Mouse (Mus musculus): Measurements from ENCODE around the gene Fam13a. TPM values are rescaled to one million over a fixed set of nuclear protein-coding genes. Genes with fewer than 3 reads are reported as not detected.

The Fam13a gene
- polyA plus RNA-seq, 1 experiment from 2014 or later, result 3.8 TPM

DNA sequence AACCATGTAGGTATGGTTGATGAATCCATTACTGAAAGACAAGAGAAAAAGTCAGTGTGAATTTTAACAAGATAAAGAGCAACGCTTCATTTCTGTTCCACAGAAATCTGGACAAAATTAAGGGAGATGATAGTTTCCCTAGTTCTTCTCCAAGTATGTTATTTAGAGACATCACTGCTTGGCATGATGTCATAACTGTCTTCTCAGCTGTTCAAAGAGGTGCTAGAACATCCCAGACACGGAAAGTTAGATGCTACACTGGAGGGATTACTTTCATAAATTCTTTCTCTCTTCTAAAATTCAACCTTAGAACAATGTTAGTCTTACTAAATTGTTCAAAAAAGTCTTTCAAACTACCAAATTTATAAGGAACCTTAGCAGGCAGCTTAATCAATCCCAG is 63.8 kb downstream of the Fam13a start:
- 86% methylated on average over 2 of the region's 2 CpGs for WGBS
- Histone ChIP-seq H3K36me3 (ENCODE audit: control insufficient read depth, insufficient read depth, low read length) (no peaks in the 10 kb centered on the region), H3K4me1 (ENCODE audit: control insufficient read depth, insufficient read depth, low read length) (peaks cover 2% of the 10 kb centered on the region; the same call in 1 of the 2 replicates), H3K4me2 (no peak overlapping the region), H3K27me3 (ENCODE audit: control insufficient read depth, insufficient read depth, low read length) (no peaks in the 10 kb centered on the region), H3K27ac (ENCODE audit: low read depth, low read length) (no peak overlapping the region), H3K9me3 (ENCODE audit: control insufficient read depth, low read length) (no peaks in the 10 kb centered on the region), H3K4me3 (ENCODE audit: low read depth, low read length) (no peak overlapping the region), H3K9ac (ENCODE audit: low read length) (no peak overlapping the region)
- DNase-seq (ENCODE audit: low spot score, missing footprints) (no peak), ATAC-seq (ENCODE audit: low FRiP score) (no peak)

DNA sequence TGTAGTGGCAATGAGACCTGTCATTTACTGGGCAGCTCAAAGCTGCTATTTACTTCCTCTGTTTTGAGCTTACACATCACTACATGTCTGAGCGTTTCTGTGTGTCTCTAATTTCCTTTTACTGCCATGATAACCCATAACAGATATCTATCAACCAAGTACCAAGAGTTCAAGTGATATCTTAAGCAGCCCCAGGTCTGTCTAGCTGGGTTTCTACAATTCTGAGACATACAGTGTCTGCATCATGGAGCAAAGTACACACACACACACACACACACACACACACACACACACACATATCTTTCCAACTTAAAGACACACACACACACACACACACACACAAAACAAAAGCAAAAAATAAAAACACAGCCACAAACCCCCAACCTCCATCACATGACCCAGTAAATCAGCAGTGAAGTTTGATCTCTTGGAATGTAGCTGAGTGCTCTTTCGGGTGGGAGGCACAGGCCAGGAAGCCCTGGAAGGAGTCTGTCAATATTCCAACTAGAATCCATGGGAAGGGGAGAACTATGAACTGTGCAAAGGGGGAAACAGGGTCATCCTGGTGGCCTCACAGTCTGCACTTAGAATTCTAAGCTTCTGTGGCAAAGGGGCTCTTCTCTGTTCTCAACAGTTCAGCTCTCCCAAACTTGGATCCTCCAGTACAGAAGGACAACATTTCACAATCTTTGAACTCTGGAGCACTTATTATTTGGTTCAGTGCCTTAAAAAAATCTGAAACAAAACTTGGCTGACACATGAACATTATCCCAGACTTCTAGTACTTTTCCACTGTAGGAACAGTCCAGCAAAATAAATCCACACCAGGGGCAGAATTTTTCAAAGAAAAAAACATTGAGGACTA is 73.0 kb downstream of the Fam13a start:
- Histone ChIP-seq H3K9ac (ENCODE audit: low read length) (no peak overlapping the region), H3K4me1 (ENCODE audit: control insufficient read depth, insufficient read depth, low read length) (no peaks in the 10 kb centered on the region), H3K36me3 (ENCODE audit: control insufficient read depth, insufficient read depth, low read length) (no peaks in the 10 kb centered on the region), H3K4me3 (ENCODE audit: low read depth, low read length) (no peak overlapping the region), H3K27ac (ENCODE audit: low read depth, low read length) (no peak overlapping the region), H3K27me3 (ENCODE audit: control insufficient read depth, insufficient read depth, low read length) (no peaks in the 10 kb centered on the region), H3K9me3 (ENCODE audit: control insufficient read depth, low read length) (no peaks in the 10 kb centered on the region), H3K4me2 (no peak overlapping the region)
- 87% methylated on average over 2 of the region's 2 CpGs for WGBS
- DNase-seq (ENCODE audit: low spot score, missing footprints) (no peak), ATAC-seq (ENCODE audit: low FRiP score) (no peak)

DNA sequence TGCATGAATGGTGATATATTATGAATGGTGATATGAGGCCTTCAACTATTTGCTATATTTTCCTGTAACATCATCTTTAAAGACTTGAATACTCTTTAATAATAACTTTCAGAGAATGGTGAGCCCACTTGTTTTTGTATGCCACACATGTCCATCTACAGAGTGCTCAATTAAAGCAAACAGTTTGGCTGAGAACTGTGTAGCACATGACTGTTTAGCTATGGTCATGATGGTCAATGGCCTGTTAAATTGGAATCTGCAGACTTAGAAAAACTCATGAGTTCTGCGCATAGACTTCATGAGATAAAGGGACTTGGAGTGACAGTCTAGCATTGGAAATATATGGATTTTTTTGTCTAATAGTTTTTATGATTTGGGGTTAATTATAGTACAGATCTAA is 73.9 kb downstream of the Fam13a start:
- 86% methylated on average over 1 of the region's 1 CpGs for WGBS
- Histone ChIP-seq H3K27me3 (ENCODE audit: control insufficient read depth, insufficient read depth, low read length) (no peaks in the 10 kb centered on the region), H3K9ac (ENCODE audit: low read length) (no peak overlapping the region), H3K27ac (ENCODE audit: low read depth, low read length) (no peak overlapping the region), H3K4me1 (ENCODE audit: control insufficient read depth, insufficient read depth, low read length) (no peaks in the 10 kb centered on the region), H3K4me3 (ENCODE audit: low read depth, low read length) (no peak overlapping the region), H3K9me3 (ENCODE audit: control insufficient read depth, low read length) (no peaks in the 10 kb centered on the region), H3K4me2 (no peak overlapping the region), H3K36me3 (ENCODE audit: control insufficient read depth, insufficient read depth, low read length) (no peaks in the 10 kb centered on the region)
- ATAC-seq (ENCODE audit: low FRiP score) (no peak), DNase-seq (ENCODE audit: low spot score, missing footprints) (no peak)

DNA sequence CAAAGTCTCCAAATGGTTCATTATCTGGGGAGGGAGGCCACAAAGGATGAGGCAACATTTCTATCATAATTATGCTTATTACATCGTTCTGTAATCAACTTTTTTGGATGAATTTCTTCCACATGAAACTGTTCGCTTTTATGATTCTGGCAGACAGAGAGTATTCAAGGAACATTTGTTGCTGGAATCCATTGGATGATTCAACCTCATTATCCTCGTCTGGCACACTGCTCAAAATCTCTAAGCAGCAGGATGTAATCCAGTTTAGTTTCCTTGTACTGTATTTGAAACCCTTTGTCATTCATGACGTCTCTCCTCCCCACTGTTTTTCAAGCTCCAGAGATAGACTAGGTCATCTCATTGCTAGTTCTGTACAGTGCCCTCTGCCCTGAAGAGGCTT is 77.5 kb downstream of the Fam13a start:
- Histone ChIP-seq H3K4me1 (ENCODE audit: control insufficient read depth, insufficient read depth, low read length) (no peaks in the 10 kb centered on the region), H3K36me3 (ENCODE audit: control insufficient read depth, insufficient read depth, low read length) (no peaks in the 10 kb centered on the region), H3K4me2 (no peak overlapping the region), H3K9ac (ENCODE audit: low read length) (no peak overlapping the region), H3K27me3 (ENCODE audit: control insufficient read depth, insufficient read depth, low read length) (no peaks in the 10 kb centered on the region), H3K9me3 (ENCODE audit: control insufficient read depth, low read length) (no peaks in the 10 kb centered on the region), H3K27ac (ENCODE audit: low read depth, low read length) (no peak overlapping the region), H3K4me3 (ENCODE audit: low read depth, low read length) (no peak overlapping the region)
- ATAC-seq (ENCODE audit: low FRiP score) (no peak), DNase-seq (ENCODE audit: low spot score, missing footprints) (no peak)
- WGBS, result 77% methylated on average over 4 of the region's 4 CpGs

DNA sequence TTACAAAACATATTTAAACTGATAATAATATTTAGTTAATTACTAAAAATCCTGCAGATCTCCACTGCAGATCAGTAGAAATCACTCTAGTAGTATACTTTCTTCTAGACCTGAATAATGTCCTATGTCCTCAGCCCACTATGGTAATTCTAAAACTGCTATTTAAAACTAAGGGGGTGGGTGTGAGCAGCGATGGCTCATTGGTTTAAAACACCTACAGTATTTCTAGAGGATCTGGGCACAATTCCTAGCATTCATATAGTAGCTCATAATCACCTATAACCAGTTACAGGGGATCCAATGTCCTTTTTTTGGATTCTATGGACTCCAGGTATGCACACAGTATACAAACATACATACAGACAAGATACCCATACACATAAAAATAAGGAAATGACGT is 78.1 kb downstream of the Fam13a start:
- H3K9me3 ChIP-seq (ENCODE audit: control insufficient read depth, low read length), result no peaks in the 10 kb centered on the region
- H3K4me2 ChIP-seq, result no peak overlapping the region
- DNase-seq (ENCODE audit: low spot score, missing footprints) (no peak), ATAC-seq (ENCODE audit: low FRiP score) (no peak)
- H3K4me1 ChIP-seq (ENCODE audit: control insufficient read depth, insufficient read depth, low read length), result no peaks in the 10 kb centered on the region
- no peak overlapping the region for H3K9ac ChIP-seq (ENCODE audit: low read length)
- H3K27me3 ChIP-seq (ENCODE audit: control insufficient read depth, insufficient read depth, low read length), result no peaks in the 10 kb centered on the region
- no peak overlapping the region for H3K4me3 ChIP-seq (ENCODE audit: low read depth, low read length)
- H3K36me3 ChIP-seq (ENCODE audit: control insufficient read depth, insufficient read depth, low read length), result no peaks in the 10 kb centered on the region
- no peak overlapping the region for H3K27ac ChIP-seq (ENCODE audit: low read depth, low read length)
- WGBS, result 79% methylated on average over 2 of the region's 2 CpGs

- no peaks in the 10 kb centered on the region for H3K9me3 ChIP-seq (ENCODE audit: control insufficient read depth, low read length)
- no peak overlapping the region for H3K9ac ChIP-seq (ENCODE audit: low read length)
- no peak overlapping the region for H3K4me2 ChIP-seq
- H3K4me1 ChIP-seq (ENCODE audit: control insufficient read depth, insufficient read depth, low read length), result no peaks in the 10 kb centered on the region
- no peak overlapping the region for H3K27ac ChIP-seq (ENCODE audit: low read depth, low read length)
- H3K27me3 ChIP-seq (ENCODE audit: control insufficient read depth, insufficient read depth, low read length), result no peaks in the 10 kb centered on the region
- ATAC-seq (ENCODE audit: low FRiP score) (no peak), DNase-seq (ENCODE audit: low spot score, missing footprints) (no peak)
- H3K36me3 ChIP-seq (ENCODE audit: control insufficient read depth, insufficient read depth, low read length), result no peaks in the 10 kb centered on the region
- no peak overlapping the region for H3K4me3 ChIP-seq (ENCODE audit: low read depth, low read length)
- WGBS, result 94% methylated on average over 3 of the region's 3 CpGs
Observed at GRCm38 (mm10) chr6:58943958-58944357, 80.4 kb downstream of the Fam13a start.

- Histone ChIP-seq H3K4me3 (ENCODE audit: low read depth, low read length) (no peak overlapping the region), H3K36me3 (ENCODE audit: control insufficient read depth, insufficient read depth, low read length) (no peaks in the 10 kb centered on the region), H3K4me1 (ENCODE audit: control insufficient read depth, insufficient read depth, low read length) (no peaks in the 10 kb centered on the region), H3K9ac (ENCODE audit: low read length) (no peak overlapping the region), H3K27ac (ENCODE audit: low read depth, low read length) (no peak overlapping the region), H3K4me2 (no peak overlapping the region), H3K27me3 (ENCODE audit: control insufficient read depth, insufficient read depth, low read length) (no peaks in the 10 kb centered on the region), H3K9me3 (ENCODE audit: control insufficient read depth, low read length) (no peaks in the 10 kb centered on the region)
- DNase-seq (ENCODE audit: low spot score, missing footprints) (no peak), ATAC-seq (ENCODE audit: low FRiP score) (no peak)
- 93% methylated on average over 2 of the region's 2 CpGs for WGBS
Observed at GRCm38 (mm10) chr6:58942276-58942675, 82.1 kb downstream of the Fam13a start.

DNA sequence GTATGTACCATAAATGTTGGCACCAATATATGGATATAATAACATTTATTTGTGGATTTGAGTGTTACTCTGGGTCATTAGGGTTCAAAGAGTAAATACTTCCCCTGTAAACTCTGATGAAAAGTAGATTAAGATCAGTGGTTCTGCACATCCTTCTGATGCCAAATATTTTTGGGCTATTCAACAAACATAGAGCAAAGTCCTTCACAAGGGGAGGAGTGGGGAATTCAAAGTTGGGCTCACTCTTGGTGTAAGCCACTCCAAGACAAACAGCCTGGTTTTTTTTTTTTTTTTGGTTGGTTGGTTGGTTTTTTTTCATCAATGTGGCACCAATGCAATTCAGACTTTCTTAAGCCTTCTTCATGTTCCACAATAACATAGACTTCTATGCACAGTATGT is 86.6 kb downstream of the Fam13a start:
- H3K27me3 ChIP-seq (ENCODE audit: control insufficient read depth, insufficient read depth, low read length), result no peaks in the 10 kb centered on the region
- no peaks in the 10 kb centered on the region for H3K36me3 ChIP-seq (ENCODE audit: control insufficient read depth, insufficient read depth, low read length)
- no peak overlapping the region for H3K9ac ChIP-seq (ENCODE audit: low read length)
- DNase-seq (ENCODE audit: low spot score, missing footprints), result no peak
- ATAC-seq (ENCODE audit: low FRiP score), result no peak
- H3K27ac ChIP-seq (ENCODE audit: low read depth, low read length), result no peak overlapping the region
- peaks cover 8% of the 10 kb centered on the region; the same call in 1 of the 2 replicates for H3K4me1 ChIP-seq (ENCODE audit: control insufficient read depth, insufficient read depth, low read length)
- H3K4me2 ChIP-seq, result no peak overlapping the region
- no peak overlapping the region for H3K4me3 ChIP-seq (ENCODE audit: low read depth, low read length)
- H3K9me3 ChIP-seq (ENCODE audit: control insufficient read depth, low read length), result no peaks in the 10 kb centered on the region

DNA sequence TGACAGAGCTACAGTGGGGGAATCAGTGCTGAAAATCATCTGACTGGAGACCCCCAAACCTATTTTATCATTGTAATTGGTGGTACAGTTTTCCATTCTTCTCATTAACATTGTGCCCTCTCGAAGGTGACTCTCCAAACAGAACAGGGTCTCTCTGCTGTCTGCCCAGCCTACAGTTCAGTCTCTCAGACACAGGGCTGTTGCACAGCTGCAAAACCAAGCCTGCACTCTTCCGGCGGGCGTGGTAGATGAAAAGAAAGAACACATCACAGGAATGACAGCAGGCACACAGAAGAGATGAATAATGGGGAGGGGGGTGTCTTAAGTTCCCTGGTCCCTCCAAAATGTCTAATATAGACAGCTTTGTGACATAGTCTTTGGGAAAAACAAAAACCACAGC is 90.2 kb downstream of the Fam13a start:
- DNase-seq (ENCODE audit: low spot score, missing footprints) (peak; percentile 83), ATAC-seq (ENCODE audit: low FRiP score) (peak; percentile 28; the same call in 1 of the 2 replicates)
- Histone ChIP-seq H3K27me3 (ENCODE audit: control insufficient read depth, insufficient read depth, low read length) (no peaks in the 10 kb centered on the region), H3K36me3 (ENCODE audit: control insufficient read depth, insufficient read depth, low read length) (no peaks in the 10 kb centered on the region), H3K4me1 (ENCODE audit: control insufficient read depth, insufficient read depth, low read length) (peaks cover 19% of the 10 kb centered on the region), H3K9ac (ENCODE audit: low read length) (no peak overlapping the region), H3K9me3 (ENCODE audit: control insufficient read depth, low read length) (no peaks in the 10 kb centered on the region), H3K4me3 (ENCODE audit: low read depth, low read length) (no peak overlapping the region), H3K4me2 (no peak overlapping the region), H3K27ac (ENCODE audit: low read depth, low read length) (peak overlapping the region; percentile 51)
- 61% methylated on average over 4 of the region's 4 CpGs for WGBS
